Mouse (Mus musculus) C2C12 (cell line): Measurements from ENCODE around the gene Snx8.

ENCODE experiments used
- CEBPB ChIP-seq: IDR thresholded peaks from one replicate; pipeline ENCODE4 v1.6.1; 2011; ENCODE audit warnings: low read depth, mild to moderate bottlenecking, control low read depth, moderate library complexity
- CTCF ChIP-seq: IDR thresholded peaks from one replicate; pipeline ENCODE4 v1.5.1; 2011; ENCODE audit not compliant: control insufficient read depth, insufficient read depth, insufficient read length
- FOSL1 ChIP-seq: IDR thresholded peaks from one replicate; pipeline ENCODE4 v1.8.0; 2011; ENCODE audit warnings: mild to moderate bottlenecking, low read length; ENCODE audit not compliant: poor library complexity, insufficient read depth, severe bottlenecking
- MAX ChIP-seq: IDR thresholded peaks from one replicate; pipeline ENCODE4 v1.6.1; 2011; ENCODE audit warnings: mild to moderate bottlenecking, control low read depth
- MYOD1 ChIP-seq: IDR thresholded peaks from one replicate; pipeline ENCODE4 v1.6.1; 2011; ENCODE audit warnings: low read depth; ENCODE audit not compliant: control insufficient read depth, insufficient read length
- MYOG ChIP-seq: IDR thresholded peaks from one replicate; pipeline ENCODE4 v1.6.1; 2011; ENCODE audit not compliant: control insufficient read depth, insufficient read length; ENCODE audit errors: extremely low read depth
- USF1 ChIP-seq: IDR thresholded peaks from one replicate; pipeline ENCODE4 v1.6.1; 2011; ENCODE audit warnings: low read depth, mild to moderate bottlenecking, control low read depth, moderate library complexity

DNA sequence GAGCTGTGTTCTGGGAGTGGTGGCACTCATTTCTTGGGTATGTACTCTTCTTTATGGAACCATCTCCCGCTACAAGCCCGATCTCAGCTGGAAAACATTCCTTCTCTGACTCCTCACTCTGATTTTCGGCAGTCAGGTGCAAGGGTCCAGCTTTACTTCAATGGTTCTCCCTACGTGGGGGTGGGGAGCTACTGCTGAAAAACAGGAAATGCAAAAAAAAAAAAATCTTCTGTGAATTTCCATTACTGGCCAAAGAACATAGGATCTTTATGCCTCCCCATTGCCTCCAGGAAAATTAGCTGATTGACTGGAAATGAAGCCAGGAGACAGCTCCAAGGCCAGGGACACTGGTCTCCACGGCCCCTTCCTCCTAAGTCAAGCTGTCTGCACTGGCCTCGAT lies 17.6 kb upstream of the Snx8 start:
- TF ChIP-seq MYOD1: no peak
- TF ChIP-seq CTCF: no peak
- no peak for TF ChIP-seq USF1
- no peak for TF ChIP-seq MAX
- no peak for TF ChIP-seq FOSL1
- no peak for TF ChIP-seq MYOG
- no peak for TF ChIP-seq CEBPB
